In genomic region chr2:28204167-28204566, GRCm38 (mm10) we compare ENCODE assay signal across 9 mouse cellular contexts. TPM values are rescaled to one million over a fixed set of nuclear protein-coding genes. Genes with fewer than 3 reads are reported as not detected.
A peak's percentile ranks its signal among the peaks of the same experiment; 100 is the strongest.
DNase-seq lines count a peak whose midpoint lies in the region; ATAC-seq and TF ChIP-seq lines count a peak whose summit lies in the region.
"Had no signal": no experiment of that assay in that cellular context is flagged by ENCODE, and none has a peak within 500 bp of the region (broad histone marks: within the 10 kb centered on the region; RNA-seq: fewer than 3 reads in every experiment).

No protein-coding gene starts in this region.

- no peak overlapping the region for H3K4me3 ChIP-seq in bone marrow, adult 2 months (replicated peaks; ENCODE audit: control insufficient read depth, low read depth, low read length)
- no peak overlapping the region for H3K4me3 ChIP-seq in lung, adult 2 months (replicated peaks; ENCODE audit: extremely low read depth, low read depth, low read length)
- H3K4me3 ChIP-seq: heart, embryonic 13.5 days had no signal

- peak; percentile 45; the same call in 1 of the 2 replicates for ATAC-seq in erythroid progenitor cell, adult 5-6 weeks (replicated peaks; ENCODE audit: low FRiP score, poor library complexity, severe bottlenecking)

- peak; percentile 88 for TF ChIP-seq CTCF in bone marrow, adult 2 months (IDR thresholded peaks at IDR 0.05; ENCODE audit: control insufficient read depth, insufficient read depth, low read length)
- peak; percentile 95 for TF ChIP-seq CTCF in lung, adult 2 months (IDR thresholded peaks at IDR 0.05; ENCODE audit: insufficient read depth, low read length)

- peak; percentile 33 for DNase-seq in CD4-positive helper T cell, adult 2 months (ENCODE audit: low read depth, low spot score)
- DNase-seq in heart, postnatal 14 days = peak; percentile 90 to 96
- DNase-seq in layer of hippocampus, adult 18-20 months (ENCODE audit: low spot score in 2 of 2) = peak; percentile 90 to 98
- peak; percentile 89 for DNase-seq in lung, adult 2 months
- peak; percentile 70 for DNase-seq in ovary, adult 18-20 months (ENCODE audit: low spot score)
- peak; percentile 66 for DNase-seq in thymus, postnatal 0 days (ENCODE audit: low spot score)

- no peaks in the 10 kb centered on the region for H3K4me1 ChIP-seq in bone marrow, adult 2 months (ENCODE audit: control insufficient read depth, insufficient read depth, low read length)
- peaks cover 3% of the 10 kb centered on the region; the same call in 1 of the 2 replicates for H3K4me1 ChIP-seq in lung, adult 2 months (ENCODE audit: control insufficient read depth, insufficient read depth, low read length)

- no peak overlapping the region for H3K27ac ChIP-seq in bone marrow, adult 2 months (ENCODE audit: control insufficient read depth, insufficient read depth, low read depth, low read length, poor library complexity)
- H3K27ac ChIP-seq: heart, embryonic 13.5 days had no signal

- 6% methylated on average over 9 of the region's 9 CpGs for WGBS in bone marrow, adult 2 months
- WGBS in lung, adult 2 months = 3% methylated on average over 9 of the region's 9 CpGs

- no peak for TF ChIP-seq POLR2A in bone marrow, adult 2 months (IDR thresholded peaks at IDR 0.05; ENCODE audit: borderline replicate concordance, control insufficient read depth, low read depth, low read length)
- TF ChIP-seq POLR2A in lung, adult 2 months (IDR thresholded peaks at IDR 0.05; ENCODE audit: borderline replicate concordance, extremely low read depth, low read depth, low read length) = no peak

- intact Hi-C loops in heart, postnatal 14 days (cut with DNase I) = loop anchor here (1.0 kb wide), 4 partner anchors 73 to 216 kb away; no protein-coding TSS in a partner anchor

RNA-seq across cellular contexts. Expression of gene Olfm1, which starts 11.4 kb away (rescaled TPM):
- 2.4 and 5.0 TPM in 2 replicates for polyA plus RNA-seq in bone marrow, adult 2 months (2011; ENCODE audit: insufficient read depth, insufficient read length, low replicate concordance, missing spikeins)
- total RNA-seq in erythroid progenitor cell, adult 5-6 weeks (2015; ENCODE audit: low replicate concordance) = 5.0 and 7.1 TPM in 2 replicates
- 1.8 TPM in 1 of 2 replicates, not detected in the other for total RNA-seq in erythroid progenitor cell, adult 5-6 weeks (2017; ENCODE audit: low replicate concordance)
- total RNA-seq in heart, postnatal 14 days (2021) = 1 to 10 TPM; 7.3 to 9.5 TPM
- total RNA-seq in layer of hippocampus, adult 18-20 months (2021) = 1,000 to 10,000 TPM; 1,731 to 1,771 TPM
- polyA plus RNA-seq in lung, adult 2 months (2012; rRNA removed) = 33.7 TPM in 2 replicates
- 2.5 and 2.7 TPM in 2 replicates for polyA plus RNA-seq in thymus, postnatal 0 days (2015; fragmentation: Nextera tagmentation; extraction: Ambion mirVana)

Comparison
In these comparisons a context has a peak if more than half of its experiments do, and no peak if none do; other contexts are left out.
1. DNase-seq: peak in every context shown above with its lines; median percentile 94 in layer of hippocampus, adult 18-20 months; 93 in heart, postnatal 14 days; 89 in lung, adult 2 months; 70 in ovary, adult 18-20 months; 66 in thymus, postnatal 0 days; 33 in CD4-positive helper T cell, adult 2 months.
2. RNA of gene Olfm1, which starts 11.4 kb away (total RNA-seq): 1,731 to 1,771 TPM in layer of hippocampus, adult 18-20 months; 7.3 to 9.5 TPM in heart, postnatal 14 days and 1.8 to 7.1 TPM in erythroid progenitor cell, adult 5-6 weeks; every median in the first group is over 100 times any median in the second.